Mouse (Mus musculus) liver, embryonic 13.5 days (tissue): Measurements from ENCODE around the gene Slbp. TPM values are rescaled to one million over a fixed set of nuclear protein-coding genes. Genes with fewer than 3 reads are reported as not detected.

ENCODE experiments used
- ATAC-seq: fragments of 200-750 bp; cut with Nextera tagmentation; 2 replicates; pipeline ENCODE4 v1.8.0; 2017; ENCODE audit warnings: low read depth, mild to moderate bottlenecking, moderate number of reproducible peaks, moderate library complexity
- DNase-seq: peaks from one replicate; pipeline ENCODE4 v3.0.0; 2022
- H3K27ac ChIP-seq: fragments of 300-500 bp; sonication (generic); 2 replicates; pipeline ENCODE4 v1.5.1; 2015; ENCODE audit warnings: moderate library complexity, mild to moderate bottlenecking, inconsistent platforms
- H3K27me3 ChIP-seq: fragments of 300-500 bp; sonication (generic); 2 replicates; pipeline ENCODE4 v1.6.1; 2015; ENCODE audit warnings: mild to moderate bottlenecking, inconsistent platforms
- H3K36me3 ChIP-seq: fragments of 300-500 bp; sonication (generic); 2 replicates; pipeline ENCODE4 v1.6.1; 2015; ENCODE audit warnings: mild to moderate bottlenecking, inconsistent platforms
- H3K4me1 ChIP-seq: fragments of 300-500 bp; sonication (generic); replicated peaks from 2 replicates; pipeline ENCODE4 v1.6.1; 2015; ENCODE audit warnings: inconsistent platforms
- H3K4me2 ChIP-seq: fragments of 300-500 bp; sonication (generic); 2 replicates; pipeline ENCODE4 v1.6.1; 2015; ENCODE audit warnings: inconsistent platforms, mild to moderate bottlenecking, moderate library complexity
- H3K4me3 ChIP-seq: fragments of 300-500 bp; sonication (generic); replicated peaks from 2 replicates; pipeline ENCODE4 v1.5.1; 2015; ENCODE audit warnings: mild to moderate bottlenecking, inconsistent platforms
- H3K9ac ChIP-seq: fragments of 300-500 bp; sonication (generic); 2 replicates; pipeline ENCODE4 v1.6.1; 2015; ENCODE audit warnings: mild to moderate bottlenecking, inconsistent platforms
- H3K9me3 ChIP-seq: fragments of 300-500 bp; sonication (generic); replicated peaks from 2 replicates; pipeline ENCODE4 v1.6.1; 2016; ENCODE audit warnings: inconsistent platforms
- WGBS: fragments of 180-500 bp; shearing (Covaris S2); methylation state at CpG from one replicate; pipeline ENCODE4 v1.1.7; 2015; ENCODE audit not compliant: insufficient replicate concordance; 5-methylcytosine and 5-hydroxymethylcytosine counted together
- polyA plus RNA-seq: library from polyadenylated mRNA; unstranded; fragments of >200 nt; fragmentation: Nextera tagmentation; extraction: Ambion mirVana; gene quantifications from 2 replicates; pipeline ENCODE4 v1.2.1, GENCODE M21; 2015

Gene Slbp
- polyA plus RNA-seq, 1 experiment from 2014 or later, result 319 TPM

- DNase-seq, result no peak
Measured at GRCm38 (mm10) chr5:33675964-33676363, 23.6 kb upstream of the Slbp start.

GRCm38 (mm10) chr5:33674439-33674838 is 22.1 kb upstream of the Slbp start:
- peak; percentile 24 for ATAC-seq
- Histone ChIP-seq H3K36me3 (peaks cover 43% of the 10 kb centered on the region), H3K4me2 (no peak overlapping the region), H3K27ac (no peak overlapping the region), H3K27me3 (no peaks in the 10 kb centered on the region), H3K4me3 (no peak overlapping the region), H3K4me1 (0 out of 2 replicates have a peak, but pooled peaks cover 6% of the 10 kb centered on the region), H3K9ac (no peak overlapping the region), H3K9me3 (no peaks in the 10 kb centered on the region)
- WGBS, result 84% methylated on average over 3 of the region's 3 CpGs
- DNase-seq, result no peak

More at GRCm38 (mm10) chr5:33675964-33676363, 23.6 kb upstream of the Slbp start:
- H3K9ac ChIP-seq, result no peak overlapping the region
- H3K4me2 ChIP-seq, result no peak overlapping the region
- no peak for ATAC-seq
- H3K27ac ChIP-seq, result no peak overlapping the region
- no peaks in the 10 kb centered on the region for H3K27me3 ChIP-seq
- peaks cover 19% of the 10 kb centered on the region for H3K4me1 ChIP-seq
- no peaks in the 10 kb centered on the region for H3K9me3 ChIP-seq
- H3K36me3 ChIP-seq, result peaks cover 28% of the 10 kb centered on the region
- 3% methylated on average over 1 of the region's 1 CpGs for WGBS
- H3K4me3 ChIP-seq, result no peak overlapping the region

- Histone ChIP-seq H3K9ac (no peak overlapping the region), H3K27me3 (no peaks in the 10 kb centered on the region), H3K27ac (no peak overlapping the region), H3K4me1 (no peaks in the 10 kb centered on the region), H3K4me2 (no peak overlapping the region), H3K4me3 (no peak overlapping the region), H3K36me3 (peaks cover 71% of the 10 kb centered on the region), H3K9me3 (no peaks in the 10 kb centered on the region)
- WGBS, result 35% methylated on average over 5 of the region's 5 CpGs
- no peak for DNase-seq
- no peak for ATAC-seq
Measured at GRCm38 (mm10) chr5:33671659-33672058, 19.3 kb upstream of the Slbp start.

- H3K4me2 ChIP-seq, result no peak overlapping the region
- H3K27ac ChIP-seq, result no peak overlapping the region
- H3K36me3 ChIP-seq, result peaks cover 98% of the 10 kb centered on the region
- ATAC-seq (no peak), DNase-seq (no peak)
- no peaks in the 10 kb centered on the region for H3K27me3 ChIP-seq
- H3K9ac ChIP-seq, result no peak overlapping the region
- H3K4me3 ChIP-seq, result no peak overlapping the region
- H3K4me1 ChIP-seq, result no peaks in the 10 kb centered on the region
- H3K9me3 ChIP-seq, result no peaks in the 10 kb centered on the region
Measured at GRCm38 (mm10) chr5:33668223-33668622, 15.8 kb upstream of the Slbp start.

GRCm38 (mm10) chr5:33658664-33659050 is 6.3 kb upstream of the Slbp start:
- Histone ChIP-seq H3K36me3 (peaks cover 57% of the 10 kb centered on the region), H3K9me3 (no peaks in the 10 kb centered on the region), H3K27me3 (no peaks in the 10 kb centered on the region), H3K9ac (peak overlapping the region; percentile 92), H3K4me3 (peak overlapping the region; percentile 84), H3K4me2 (peak overlapping the region; percentile 95), H3K27ac (peak overlapping the region; percentile 96), H3K4me1 (peaks cover 59% of the 10 kb centered on the region)
- under 1% methylated on average over 26 of the region's 26 CpGs for WGBS
- DNase-seq, result no peak
- ATAC-seq, result peak; percentile 1

- Histone ChIP-seq H3K4me1 (peaks cover 65% of the 10 kb centered on the region), H3K4me2 (peak within 1 kb of the TSS; percentile 95), H3K36me3 (peaks cover 56% of the 10 kb centered on the region), H3K9me3 (no peaks in the 10 kb centered on the region), H3K9ac (peak within 1 kb of the TSS; percentile 92), H3K4me3 (peak within 1 kb of the TSS; percentile 84), H3K27ac (peak within 1 kb of the TSS; percentile 96), H3K27me3 (no peaks in the 10 kb centered on the region)
- ATAC-seq (peak; percentile 91), DNase-seq (peak; percentile 97)
- under 1% methylated on average over 60 of the region's 60 CpGs for WGBS
Measured at GRCm38 (mm10) chr5:33657787-33658663, 5.7 kb upstream of the Slbp start, which contains the start of the genes Tacc3 and Tmem129. Gene Tacc3, plus strand, starts transcription at chr5:33658128. Gene Tmem129, minus strand, starts transcription at chr5:33658416.

GRCm38 (mm10) chr5:33657251-33657786 is 4.9 kb upstream of the Slbp start:
- H3K9me3 ChIP-seq, result no peaks in the 10 kb centered on the region
- peak overlapping the region; percentile 96 for H3K27ac ChIP-seq
- peak; percentile 55 for ATAC-seq
- peak overlapping the region; percentile 92 for H3K9ac ChIP-seq
- peak overlapping the region; percentile 95 for H3K4me2 ChIP-seq
- H3K27me3 ChIP-seq, result no peaks in the 10 kb centered on the region
- under 1% methylated on average over 32 of the region's 32 CpGs for WGBS
- H3K4me1 ChIP-seq, result peaks cover 70% of the 10 kb centered on the region
- no peak for DNase-seq
- H3K4me3 ChIP-seq, result peak overlapping the region; percentile 84
- peaks cover 49% of the 10 kb centered on the region for H3K36me3 ChIP-seq

GRCm38 (mm10) chr5:33656739-33657138 is 4.4 kb upstream of the Slbp start:
- peak overlapping the region; percentile 95 for H3K4me2 ChIP-seq
- H3K4me1 ChIP-seq, result peaks cover 70% of the 10 kb centered on the region
- peaks cover 44% of the 10 kb centered on the region for H3K36me3 ChIP-seq
- DNase-seq (no peak), ATAC-seq (no peak)
- WGBS, result 29% methylated on average over 1 of the region's 1 CpGs
- H3K9ac ChIP-seq, result peak overlapping the region; percentile 92
- no peaks in the 10 kb centered on the region for H3K27me3 ChIP-seq
- peak overlapping the region; percentile 84 for H3K4me3 ChIP-seq
- H3K27ac ChIP-seq, result peak overlapping the region; percentile 96
- H3K9me3 ChIP-seq, result no peaks in the 10 kb centered on the region

- no peak for DNase-seq
- peak overlapping the region; percentile 92 for H3K9ac ChIP-seq
- peaks cover 35% of the 10 kb centered on the region for H3K36me3 ChIP-seq
- H3K4me3 ChIP-seq, result peak overlapping the region; percentile 84; the same call in 1 of the 2 replicates
- H3K4me2 ChIP-seq, result peak overlapping the region; percentile 95
- H3K4me1 ChIP-seq, result peaks cover 68% of the 10 kb centered on the region
- ATAC-seq, result no peak
- no peaks in the 10 kb centered on the region for H3K27me3 ChIP-seq
- no peaks in the 10 kb centered on the region for H3K9me3 ChIP-seq
- H3K27ac ChIP-seq, result no peak overlapping the region
- 87% methylated on average over 10 of the region's 10 CpGs for WGBS
Measured at GRCm38 (mm10) chr5:33655251-33655840, 3.0 kb upstream of the Slbp start.

- H3K9ac ChIP-seq, result 0 out of 2 replicates have a peak overlapping the region, but pooled peaks have one; percentile 78
- peaks cover 68% of the 10 kb centered on the region for H3K4me1 ChIP-seq
- DNase-seq (no peak), ATAC-seq (no peak)
- 0 out of 2 replicates have a peak overlapping the region, but pooled peaks have one; percentile 95 for H3K4me2 ChIP-seq
- no peak overlapping the region for H3K4me3 ChIP-seq
- H3K27ac ChIP-seq, result peak overlapping the region; percentile 92; the same call in 1 of the 2 replicates
- 90% methylated on average over 13 of the region's 13 CpGs for WGBS
- H3K27me3 ChIP-seq, result no peaks in the 10 kb centered on the region
- no peaks in the 10 kb centered on the region for H3K9me3 ChIP-seq
- peaks cover 40% of the 10 kb centered on the region for H3K36me3 ChIP-seq
Measured at GRCm38 (mm10) chr5:33654424-33654823, 2.0 kb upstream of the Slbp start.

- no peaks in the 10 kb centered on the region for H3K27me3 ChIP-seq
- no peaks in the 10 kb centered on the region for H3K9me3 ChIP-seq
- peaks cover 78% of the 10 kb centered on the region for H3K4me1 ChIP-seq
- peak overlapping the region; percentile 92 for H3K27ac ChIP-seq
- peak; percentile 17 for ATAC-seq
- peaks cover 56% of the 10 kb centered on the region for H3K36me3 ChIP-seq
- 4% methylated on average over 9 of the region's 9 CpGs for WGBS
- DNase-seq, result no peak
- H3K4me3 ChIP-seq, result peak overlapping the region; percentile 83
- H3K4me2 ChIP-seq, result peak overlapping the region; percentile 92
- peak overlapping the region; percentile 78 for H3K9ac ChIP-seq
Measured at GRCm38 (mm10) chr5:33652783-33653173, 404 bp upstream of the Slbp start.
